Mouse (Mus musculus): ENCODE results near the gene Spata1. TPM values are rescaled to one million over a fixed set of nuclear protein-coding genes. Genes with fewer than 3 reads are reported as not detected.
"Not testable (repeated sequence)": the region's sequence is repeated elsewhere in the genome, so short reads cannot be mapped to it uniquely, and the experiment has no call there.

The Spata1 gene
- polyA plus RNA-seq, 1 experiment from 2014 or later: 6.8 TPM

DNA sequence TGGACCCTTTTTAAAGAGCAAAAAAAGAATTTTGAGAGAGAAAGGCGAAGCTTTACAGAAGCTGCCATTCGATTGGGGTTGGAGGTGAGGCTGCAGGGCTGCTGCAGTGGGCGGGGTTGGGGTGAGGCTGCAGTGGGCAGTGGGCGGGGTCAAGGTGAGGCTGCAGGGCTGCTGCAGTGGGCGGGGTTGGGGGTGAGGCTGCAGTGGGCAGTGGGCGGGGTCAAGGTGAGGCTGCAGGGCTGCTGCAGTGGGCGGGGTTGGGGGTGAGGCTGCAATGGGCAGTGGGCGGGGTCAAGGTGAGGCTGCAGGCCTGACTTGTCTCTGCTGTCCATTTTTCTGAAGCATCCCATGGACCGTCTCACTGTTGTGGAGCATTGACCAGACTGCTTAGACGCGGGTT is 66.5 kb downstream of the Spata1 start:
- not testable (repeated sequence) for H3K4me1 ChIP-seq; H3K27ac ChIP-seq; H3K4me3 ChIP-seq; DNase-seq (ENCODE audit: low spot score); H3K9me3 ChIP-seq (replicated peaks); H3K27me3 ChIP-seq (ENCODE audit: low read depth, poor library complexity, severe bottlenecking)
- H3K36me3 ChIP-seq: peaks cover 79% of the 10 kb centered on the region
- WGBS: 90% methylated on average over 11 of the region's 11 CpGs

DNA sequence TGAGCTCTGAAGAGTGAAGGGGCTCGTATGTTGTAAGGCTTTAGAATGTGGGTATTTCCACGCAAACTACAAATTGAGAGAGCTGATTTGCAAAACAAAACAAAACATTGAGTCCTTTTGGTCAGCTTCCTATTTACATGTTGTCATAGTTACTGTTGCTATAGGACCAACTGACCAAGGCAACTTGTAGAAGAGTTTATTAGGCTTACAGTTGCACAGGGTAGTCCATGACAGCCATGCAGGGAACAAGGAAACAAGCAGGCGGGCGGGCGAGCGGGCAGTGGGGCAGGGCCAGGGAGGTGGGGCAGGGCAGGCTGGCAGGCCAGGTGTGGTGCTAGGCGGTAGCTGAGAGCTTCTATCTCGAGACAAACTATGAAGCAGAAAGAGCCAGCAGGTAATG is 73.1 kb downstream of the Spata1 start:
- Histone ChIP-seq H3K27me3 (ENCODE audit: low read depth, poor library complexity, severe bottlenecking) (no peaks in the 10 kb centered on the region), H3K4me3 (no peak overlapping the region), H3K36me3 (peaks cover 67% of the 10 kb centered on the region), H3K27ac (no peak overlapping the region), H3K4me1 (peaks cover 6% of the 10 kb centered on the region), H3K9me3 (replicated peaks) (no peaks in the 10 kb centered on the region)
- no peak for DNase-seq (ENCODE audit: low spot score)
- WGBS: 91% methylated on average over 8 of the region's 8 CpGs

DNA sequence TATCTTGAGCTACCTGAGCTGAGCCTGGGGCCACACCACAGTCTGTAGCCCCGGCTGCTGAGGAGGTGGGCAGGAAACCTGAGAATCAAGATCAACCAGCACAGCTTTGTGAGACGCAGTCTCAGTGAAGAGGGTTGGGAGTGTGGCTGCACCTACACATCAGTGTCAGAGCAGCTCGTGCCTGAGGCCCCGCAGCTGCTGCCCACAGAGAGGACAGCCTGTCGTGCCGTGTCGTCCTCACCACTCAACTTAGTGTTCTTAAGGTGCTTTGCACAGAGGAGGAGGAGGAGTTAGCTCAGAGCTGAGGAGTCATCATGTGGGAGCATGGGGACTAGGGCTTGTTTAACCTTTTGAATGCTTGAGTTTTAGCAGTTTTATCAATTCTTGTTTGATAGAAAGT is 73.7 kb downstream of the Spata1 start:
- H3K4me1 ChIP-seq: peaks cover 6% of the 10 kb centered on the region
- H3K4me3 ChIP-seq: no peak overlapping the region
- peaks cover 65% of the 10 kb centered on the region for H3K36me3 ChIP-seq
- H3K27ac ChIP-seq: no peak overlapping the region
- WGBS: 70% methylated on average over 7 of the region's 7 CpGs
- no peaks in the 10 kb centered on the region for H3K27me3 ChIP-seq (ENCODE audit: low read depth, poor library complexity, severe bottlenecking)
- H3K9me3 ChIP-seq (replicated peaks): no peaks in the 10 kb centered on the region
- no peak for DNase-seq (ENCODE audit: low spot score)

DNA sequence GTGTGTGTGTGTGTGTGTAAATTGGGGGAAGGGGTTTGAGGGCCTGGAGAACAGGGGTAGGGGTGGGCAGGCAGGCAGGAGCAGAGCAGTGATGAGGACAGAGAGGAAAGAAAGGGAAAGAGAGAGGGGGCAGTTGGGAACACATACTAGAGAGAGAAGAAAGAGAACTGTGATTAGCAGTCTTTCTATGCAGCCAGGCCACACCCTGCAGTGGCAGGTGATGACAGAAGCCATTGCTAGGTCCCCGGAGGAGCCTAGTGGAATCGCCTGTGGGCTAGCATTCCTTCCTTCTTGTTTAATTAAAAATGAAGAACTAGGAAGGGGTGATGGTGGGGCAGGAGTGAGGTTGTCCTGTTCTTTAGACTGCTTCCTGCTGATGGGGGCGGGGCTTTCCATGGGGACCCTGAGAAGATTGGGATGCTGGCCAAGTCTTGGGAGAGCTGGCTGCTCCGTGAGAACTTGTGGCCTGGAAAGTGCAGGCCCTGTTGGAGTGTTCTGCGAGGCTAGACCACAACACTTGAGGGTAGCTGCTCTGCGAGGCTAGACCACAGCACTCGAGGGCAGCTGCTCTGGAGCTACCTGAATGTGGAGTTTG is 75.2 kb downstream of the Spata1 start:
- Histone ChIP-seq H3K4me3 (no peak overlapping the region), H3K27ac (no peak overlapping the region), H3K4me1 (peaks cover 6% of the 10 kb centered on the region), H3K36me3 (peaks cover 72% of the 10 kb centered on the region), H3K27me3 (ENCODE audit: low read depth, poor library complexity, severe bottlenecking) (no peaks in the 10 kb centered on the region), H3K9me3 (replicated peaks) (no peaks in the 10 kb centered on the region)
- 81% methylated on average over 7 of the region's 7 CpGs for WGBS
- no peak for DNase-seq (ENCODE audit: low spot score)

DNA sequence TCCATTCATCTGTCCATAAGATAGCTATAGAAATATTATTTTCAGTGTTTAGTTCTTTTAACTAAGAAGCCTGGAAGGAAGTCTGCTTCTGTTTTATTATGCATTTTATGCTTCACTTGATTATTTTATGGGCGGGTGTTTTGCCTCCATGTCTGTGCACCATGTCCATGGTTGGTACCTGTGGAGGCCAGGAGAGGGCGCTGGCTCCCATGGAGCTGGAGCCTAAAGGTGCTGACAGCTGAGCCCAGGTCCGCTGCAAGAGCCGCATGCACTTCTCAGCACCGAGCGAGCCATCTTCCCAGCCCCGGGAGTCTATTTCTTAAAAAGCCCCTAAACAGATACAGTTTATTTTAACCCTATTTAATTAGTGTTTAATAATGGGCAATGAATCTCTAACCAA is 75.8 kb downstream of the Spata1 start:
- peaks cover 73% of the 10 kb centered on the region for H3K36me3 ChIP-seq
- no peak overlapping the region for H3K27ac ChIP-seq
- H3K4me1 ChIP-seq: peaks cover 6% of the 10 kb centered on the region
- H3K9me3 ChIP-seq (replicated peaks): no peaks in the 10 kb centered on the region
- no peak for DNase-seq (ENCODE audit: low spot score)
- WGBS: 85% methylated on average over 7 of the region's 7 CpGs
- H3K27me3 ChIP-seq (ENCODE audit: low read depth, poor library complexity, severe bottlenecking): no peaks in the 10 kb centered on the region
- H3K4me3 ChIP-seq: no peak overlapping the region

DNA sequence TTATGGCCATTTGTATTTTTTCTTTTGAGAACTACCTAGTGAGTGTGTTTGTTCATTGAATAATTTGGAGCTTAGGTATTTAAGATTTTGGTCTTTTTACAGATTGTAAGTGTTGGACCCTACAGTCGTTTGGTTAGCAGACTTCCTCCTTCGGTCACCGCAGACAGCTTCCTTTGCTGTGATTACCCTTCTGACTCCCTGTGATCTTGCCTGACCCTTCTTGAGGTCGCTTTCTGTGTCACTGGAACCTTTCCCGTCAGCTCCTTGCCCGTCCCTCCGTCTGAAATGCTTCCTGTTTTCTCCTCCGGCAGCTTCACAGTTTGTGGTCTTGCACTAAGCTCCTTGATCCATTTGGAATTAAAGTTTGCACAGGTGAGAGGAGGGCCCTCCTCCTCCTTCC is 77.8 kb downstream of the Spata1 start:
- Histone ChIP-seq H3K36me3 (peaks cover 65% of the 10 kb centered on the region), H3K9me3 (replicated peaks) (no peaks in the 10 kb centered on the region), H3K4me3 (no peak overlapping the region), H3K27me3 (ENCODE audit: low read depth, poor library complexity, severe bottlenecking) (no peaks in the 10 kb centered on the region), H3K27ac (no peak overlapping the region), H3K4me1 (peaks cover 6% of the 10 kb centered on the region)
- no peak for DNase-seq (ENCODE audit: low spot score)
- 32% methylated on average over 8 of the region's 8 CpGs for whole genome bisulfite sequencing

DNA sequence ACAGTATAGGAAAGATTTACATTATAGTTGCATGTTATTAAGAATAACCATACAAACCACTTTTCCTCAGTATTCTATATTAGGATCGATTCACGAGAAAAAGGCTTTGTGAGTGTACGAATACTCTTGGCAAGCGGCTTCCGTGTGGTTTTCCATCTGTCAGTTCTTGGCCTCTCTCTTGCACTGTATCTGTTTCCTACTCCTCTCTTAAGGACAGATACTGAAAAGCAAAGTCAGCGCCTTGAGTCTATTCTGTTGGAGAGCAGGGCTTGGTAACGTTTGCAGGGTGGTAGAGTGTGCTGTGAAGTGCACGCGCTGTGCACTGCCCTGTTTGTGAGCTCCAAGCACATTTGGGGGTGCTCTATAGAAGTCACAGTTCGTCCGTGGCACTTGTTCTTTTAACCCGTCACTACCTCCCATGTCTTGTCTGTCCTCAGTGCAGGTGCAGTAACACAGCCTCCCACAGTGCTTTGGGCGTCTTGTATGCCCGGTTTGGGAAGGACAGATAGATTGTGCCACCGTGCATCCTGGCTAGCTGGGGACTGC is 79.5 kb downstream of the Spata1 start:
- Histone ChIP-seq H3K4me3 (no peak overlapping the region), H3K4me1 (peaks cover 6% of the 10 kb centered on the region), H3K27ac (no peak overlapping the region), H3K36me3 (peaks cover 56% of the 10 kb centered on the region), H3K9me3 (replicated peaks) (no peaks in the 10 kb centered on the region), H3K27me3 (ENCODE audit: low read depth, poor library complexity, severe bottlenecking) (no peaks in the 10 kb centered on the region)
- DNase-seq (ENCODE audit: low spot score): no peak
- WGBS: 93% methylated on average over 15 of the region's 15 CpGs

DNA sequence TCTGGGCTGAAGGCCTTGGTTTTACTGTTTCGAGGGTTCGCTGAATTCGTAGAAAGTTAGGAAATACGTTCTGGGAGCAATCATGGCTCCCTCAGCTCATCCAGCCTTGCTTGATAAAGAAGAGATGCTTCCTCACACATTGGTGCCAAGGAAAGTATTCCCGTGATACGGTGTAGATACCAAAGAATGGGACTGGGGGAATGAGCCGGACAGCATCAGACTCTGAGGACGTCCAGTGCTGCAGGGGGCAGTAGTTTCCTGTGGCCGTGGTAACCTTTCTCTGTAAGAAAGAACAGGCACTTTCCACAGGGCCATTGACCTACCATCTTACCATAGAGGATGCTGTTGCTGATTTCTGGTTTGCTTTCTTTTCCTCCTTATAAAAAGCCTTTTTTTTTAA is 80.0 kb downstream of the Spata1 start:
- WGBS: 93% methylated on average over 9 of the region's 9 CpGs
- H3K27ac ChIP-seq: no peak overlapping the region
- DNase-seq (ENCODE audit: low spot score): no peak
- no peaks in the 10 kb centered on the region for H3K27me3 ChIP-seq (ENCODE audit: low read depth, poor library complexity, severe bottlenecking)
- no peak overlapping the region for H3K4me3 ChIP-seq
- H3K4me1 ChIP-seq: peaks cover 6% of the 10 kb centered on the region
- H3K36me3 ChIP-seq: peaks cover 56% of the 10 kb centered on the region
- H3K9me3 ChIP-seq (replicated peaks): no peaks in the 10 kb centered on the region

DNA sequence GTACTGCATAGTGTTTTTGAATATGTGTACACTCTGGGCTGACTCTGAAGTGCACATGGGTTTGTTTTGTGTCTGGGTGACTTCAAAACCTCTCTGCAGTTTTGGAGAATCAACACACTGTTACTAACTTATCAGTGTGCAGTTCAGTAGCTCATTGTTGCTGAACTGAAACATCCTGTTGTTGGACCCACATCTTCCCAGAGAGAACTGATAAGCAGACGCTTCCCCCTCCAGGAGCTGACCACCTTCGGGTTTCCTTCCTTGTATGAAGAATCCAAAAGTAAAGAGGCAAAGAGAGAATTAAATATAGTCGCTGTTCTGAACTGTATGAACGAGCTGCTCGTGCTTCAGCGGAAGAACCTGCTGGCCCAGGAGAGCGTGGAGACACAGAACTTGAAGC is 80.7 kb downstream of the Spata1 start:
- Histone ChIP-seq H3K4me1 (peaks cover 6% of the 10 kb centered on the region), H3K36me3 (peaks cover 56% of the 10 kb centered on the region)
- WGBS: 89% methylated on average over 7 of the region's 7 CpGs

DNA sequence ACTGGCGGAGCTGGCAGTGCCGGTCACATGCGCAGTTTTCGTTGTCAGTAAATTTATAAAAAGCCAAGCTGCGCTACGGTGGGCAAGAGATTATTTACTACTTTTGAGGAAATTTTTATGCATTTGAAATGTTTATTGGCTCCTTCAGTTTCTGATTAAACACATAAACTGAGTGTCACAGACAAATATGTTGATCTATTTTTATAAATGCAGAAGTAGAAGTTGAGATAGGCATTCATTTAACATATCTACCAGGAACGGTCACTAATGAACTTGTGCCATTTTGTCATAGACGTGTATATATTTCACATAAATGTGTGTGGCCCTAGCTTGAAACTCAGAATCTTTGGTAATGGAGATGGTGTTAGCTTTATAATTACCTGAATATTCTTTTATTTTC is 81.7 kb downstream of the Spata1 start:
- Histone ChIP-seq H3K27ac (no peak overlapping the region), H3K36me3 (peaks cover 46% of the 10 kb centered on the region)

More for the DNA sequence above, 80.7 kb downstream of the Spata1 start:
- Histone ChIP-seq H3K27ac (no peak overlapping the region), H3K27me3 (ENCODE audit: low read depth, poor library complexity, severe bottlenecking) (no peaks in the 10 kb centered on the region), H3K4me3 (no peak overlapping the region), H3K9me3 (replicated peaks) (no peaks in the 10 kb centered on the region)
- no peak for DNase-seq (ENCODE audit: low spot score)

DNA sequence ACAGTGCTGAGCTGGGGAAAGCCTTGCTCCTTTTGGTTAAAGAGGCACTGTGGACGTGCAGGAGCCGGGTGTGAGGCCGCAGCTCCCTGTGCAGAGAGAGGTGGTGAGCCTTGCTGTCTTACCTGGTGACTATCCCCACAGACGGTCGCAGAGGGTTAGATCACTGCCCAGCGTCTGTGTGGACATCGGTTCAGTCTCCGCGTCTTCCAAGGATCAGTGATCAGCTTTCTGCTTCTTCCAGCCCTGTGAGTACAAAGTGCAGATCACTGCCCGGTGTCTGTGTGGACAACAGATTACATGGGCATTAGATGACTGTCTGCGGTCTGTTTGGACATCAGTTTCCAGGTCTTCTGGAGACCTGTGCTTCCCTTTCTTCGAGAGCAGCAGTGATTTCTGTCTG is 85.0 kb downstream of the Spata1 start:
- Histone ChIP-seq H3K27ac (no peak overlapping the region), H3K4me3 (no peak overlapping the region), H3K36me3 (peaks cover 20% of the 10 kb centered on the region), H3K27me3 (ENCODE audit: low read depth, poor library complexity, severe bottlenecking) (no peaks in the 10 kb centered on the region), H3K4me1 (peaks cover 12% of the 10 kb centered on the region; the same call in 1 of the 2 replicates), H3K9me3 (replicated peaks) (no peaks in the 10 kb centered on the region)
- 92% methylated on average over 12 of the region's 12 CpGs for WGBS
- DNase-seq (ENCODE audit: low spot score): no peak

More for the DNA sequence above, 81.7 kb downstream of the Spata1 start:
- H3K4me3 ChIP-seq: no peak overlapping the region
- H3K9me3 ChIP-seq (replicated peaks): no peaks in the 10 kb centered on the region
- WGBS: 96% methylated on average over 8 of the region's 8 CpGs
- no peaks in the 10 kb centered on the region for H3K27me3 ChIP-seq (ENCODE audit: low read depth, poor library complexity, severe bottlenecking)
- H3K4me1 ChIP-seq: peaks cover 6% of the 10 kb centered on the region
- DNase-seq (ENCODE audit: low spot score): no peak

DNA sequence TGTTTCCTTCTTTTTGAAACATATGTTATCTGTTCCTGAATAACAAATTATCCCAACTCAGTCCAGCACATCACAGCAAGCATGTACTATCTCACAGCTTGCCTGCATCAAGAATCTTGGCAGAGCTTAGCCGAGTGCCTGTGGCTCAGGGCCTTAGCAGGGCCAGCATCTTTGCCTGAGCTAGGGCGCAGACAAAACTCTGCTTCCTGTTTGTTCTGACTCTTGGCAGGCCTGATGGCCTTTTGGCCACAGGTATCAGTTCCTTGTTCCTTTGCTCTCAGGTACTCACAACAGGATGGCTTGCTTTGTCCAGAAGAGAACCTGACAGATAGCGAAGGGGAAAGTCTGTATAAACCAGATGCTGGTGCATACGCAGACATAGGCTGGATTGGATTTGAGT is 85.6 kb downstream of the Spata1 start:
- Histone ChIP-seq H3K4me3 (no peak overlapping the region), H3K9me3 (replicated peaks) (no peaks in the 10 kb centered on the region), H3K27me3 (ENCODE audit: low read depth, poor library complexity, severe bottlenecking) (no peaks in the 10 kb centered on the region), H3K27ac (no peak overlapping the region), H3K4me1 (peaks cover 12% of the 10 kb centered on the region; the same call in 1 of the 2 replicates), H3K36me3 (peaks cover 15% of the 10 kb centered on the region)
- no peak for DNase-seq (ENCODE audit: low spot score)
- WGBS: 93% methylated on average over 4 of the region's 4 CpGs

DNA sequence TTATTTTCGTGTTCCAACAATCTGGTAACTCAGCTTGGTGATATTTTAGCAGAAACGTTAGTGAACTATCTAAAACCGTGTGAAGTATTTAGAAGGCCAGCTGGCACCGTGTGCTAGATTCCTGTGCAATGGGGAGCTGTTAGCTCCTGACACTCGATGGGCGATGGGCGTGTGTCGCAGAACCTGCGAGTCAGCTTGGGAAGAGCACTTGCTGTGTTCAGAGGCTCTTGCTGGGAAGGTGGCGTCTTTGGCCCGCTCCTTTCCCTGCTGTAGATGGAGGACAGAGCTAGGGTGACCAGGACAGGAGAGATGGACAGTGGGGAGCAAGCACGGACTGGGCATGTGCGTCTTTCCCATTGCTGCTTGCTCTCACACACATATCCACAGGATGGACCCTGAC is 86.5 kb downstream of the Spata1 start:
- Histone ChIP-seq H3K27ac (no peak overlapping the region), H3K4me1 (peaks cover 12% of the 10 kb centered on the region; the same call in 1 of the 2 replicates), H3K36me3 (peaks cover 9% of the 10 kb centered on the region), H3K9me3 (replicated peaks) (no peaks in the 10 kb centered on the region), H3K27me3 (ENCODE audit: low read depth, poor library complexity, severe bottlenecking) (no peaks in the 10 kb centered on the region), H3K4me3 (no peak overlapping the region)
- DNase-seq (ENCODE audit: low spot score): no peak
- WGBS: 94% methylated on average over 13 of the region's 13 CpGs

DNA sequence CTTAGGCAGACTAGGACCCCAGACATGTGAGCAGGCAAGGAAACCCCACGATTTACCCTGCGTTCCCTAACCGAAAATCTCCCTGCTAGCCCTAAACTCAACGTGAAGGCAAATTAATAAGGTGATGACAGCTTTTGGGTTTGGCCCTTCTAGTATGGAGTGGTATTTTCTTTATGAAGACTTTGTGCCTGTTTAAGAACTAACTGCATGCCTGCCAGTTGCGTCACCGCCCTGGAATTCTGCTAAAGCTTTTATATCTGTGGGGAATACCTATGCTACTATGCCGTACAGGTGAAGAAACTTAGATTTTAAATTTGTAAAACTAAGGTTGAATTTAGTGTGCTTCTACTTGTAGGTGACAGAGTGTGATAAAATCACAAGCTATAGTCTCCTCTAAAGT is 87.1 kb downstream of the Spata1 start:
- DNase-seq (ENCODE audit: low spot score): no peak
- Histone ChIP-seq H3K4me1 (peaks cover 12% of the 10 kb centered on the region; the same call in 1 of the 2 replicates), H3K27ac (no peak overlapping the region), H3K36me3 (peaks cover 5% of the 10 kb centered on the region), H3K27me3 (ENCODE audit: low read depth, poor library complexity, severe bottlenecking) (no peaks in the 10 kb centered on the region), H3K4me3 (no peak overlapping the region), H3K9me3 (replicated peaks) (no peaks in the 10 kb centered on the region)
- 90% methylated on average over 7 of the region's 7 CpGs for WGBS

Measured in limb, embryonic 10.5 days (tissue).